Mouse (Mus musculus): Measurements from ENCODE around the gene Npc1l1. TPM values are rescaled to one million over a fixed set of nuclear protein-coding genes. Genes with fewer than 3 reads are reported as not detected.

Npc1l1 gene
- polyA plus RNA-seq, 1 experiment from 2014 or later, result not detected

- no peak for DNase-seq (ENCODE audit: low spot score)
- Histone ChIP-seq H3K9me3 (no peaks in the 10 kb centered on the region), H3K4me3 (peak within 1 kb of the TSS; percentile 79), H3K4me1 (peaks cover 22% of the 10 kb centered on the region), H3K36me3 (replicated peaks) (peaks cover 17% of the 10 kb centered on the region; the same call in 1 of the 2 replicates), H3K27ac (replicated peaks) (peak within 1 kb of the TSS; percentile 95), H3K27me3 (replicated peaks; ENCODE audit: low read depth, poor library complexity, severe bottlenecking) (no peaks in the 10 kb centered on the region)
- WGBS, result 1% methylated on average over 35 of the region's 35 CpGs
These were observed 30.4 kb downstream of the Npc1l1 start, which contains the start of gene A730071L15Rik for GRCm38 (mm10) chr11:6199410-6200086. Gene A730071L15Rik (plus strand): TSS chr11:6200029.

GRCm38 (mm10) chr11:6198449-6198848 lies 31.5 kb downstream of the Npc1l1 start:
- Histone ChIP-seq H3K27me3 (replicated peaks; ENCODE audit: low read depth, poor library complexity, severe bottlenecking) (no peaks in the 10 kb centered on the region), H3K9me3 (no peaks in the 10 kb centered on the region), H3K27ac (replicated peaks) (no peak overlapping the region), H3K4me1 (peaks cover 22% of the 10 kb centered on the region), H3K36me3 (replicated peaks) (peaks cover 23% of the 10 kb centered on the region), H3K4me3 (peak overlapping the region; percentile 79)
- 89% methylated on average over 4 of the region's 4 CpGs for whole genome bisulfite sequencing
- DNase-seq (ENCODE audit: low spot score), result no peak

GRCm38 (mm10) chr11:6196780-6197179 lies 33.2 kb downstream of the Npc1l1 start:
- no peak for DNase-seq (ENCODE audit: low spot score)
- Histone ChIP-seq H3K4me3 (no peak overlapping the region), H3K36me3 (replicated peaks) (peaks cover 39% of the 10 kb centered on the region), H3K27me3 (replicated peaks; ENCODE audit: low read depth, poor library complexity, severe bottlenecking) (no peaks in the 10 kb centered on the region), H3K9me3 (no peaks in the 10 kb centered on the region), H3K27ac (replicated peaks) (no peak overlapping the region), H3K4me1 (peaks cover 22% of the 10 kb centered on the region)
- WGBS, result 93% methylated on average over 8 of the region's 8 CpGs

- Histone ChIP-seq H3K4me1 (peaks cover 8% of the 10 kb centered on the region; the same call in 1 of the 2 replicates), H3K4me3 (no peak overlapping the region), H3K36me3 (replicated peaks) (peaks cover 59% of the 10 kb centered on the region), H3K9me3 (no peaks in the 10 kb centered on the region), H3K27ac (replicated peaks) (no peak overlapping the region), H3K27me3 (replicated peaks; ENCODE audit: low read depth, poor library complexity, severe bottlenecking) (no peaks in the 10 kb centered on the region)
- DNase-seq (ENCODE audit: low spot score), result peak; percentile 79
- 21% methylated on average over 2 of the region's 2 CpGs for WGBS
These were observed 42.1 kb downstream of the Npc1l1 start for GRCm38 (mm10) chr11:6187878-6188277.

GRCm38 (mm10) chr11:6187399-6187798 lies 42.5 kb downstream of the Npc1l1 start:
- Histone ChIP-seq H3K27ac (replicated peaks) (no peak overlapping the region), H3K36me3 (replicated peaks) (peaks cover 54% of the 10 kb centered on the region), H3K4me1 (peaks cover 8% of the 10 kb centered on the region; the same call in 1 of the 2 replicates), H3K9me3 (no peaks in the 10 kb centered on the region), H3K4me3 (no peak overlapping the region), H3K27me3 (replicated peaks; ENCODE audit: low read depth, poor library complexity, severe bottlenecking) (no peaks in the 10 kb centered on the region)
- 88% methylated on average over 3 of the region's 3 CpGs for WGBS
- no peak for DNase-seq (ENCODE audit: low spot score)

GRCm38 (mm10) chr11:6184202-6184935 lies 45.6 kb downstream of the Npc1l1 start:
- WGBS, result 82% methylated on average over 11 of the region's 11 CpGs
- Histone ChIP-seq H3K4me3 (no peak overlapping the region), H3K27me3 (replicated peaks; ENCODE audit: low read depth, poor library complexity, severe bottlenecking) (no peaks in the 10 kb centered on the region), H3K27ac (replicated peaks) (no peak overlapping the region), H3K36me3 (replicated peaks) (peaks cover 32% of the 10 kb centered on the region), H3K9me3 (no peaks in the 10 kb centered on the region), H3K4me1 (peaks cover 15% of the 10 kb centered on the region)
- DNase-seq (ENCODE audit: low spot score), result no peak

GRCm38 (mm10) chr11:6183246-6183645 lies 46.7 kb downstream of the Npc1l1 start:
- Histone ChIP-seq H3K27ac (replicated peaks) (no peak overlapping the region), H3K4me3 (no peak overlapping the region), H3K4me1 (peaks cover 25% of the 10 kb centered on the region), H3K36me3 (replicated peaks) (peaks cover 21% of the 10 kb centered on the region), H3K27me3 (replicated peaks; ENCODE audit: low read depth, poor library complexity, severe bottlenecking) (no peaks in the 10 kb centered on the region), H3K9me3 (no peaks in the 10 kb centered on the region)
- no peak for DNase-seq (ENCODE audit: low spot score)
- WGBS, result 86% methylated on average over 2 of the region's 2 CpGs

- 53% methylated on average over 6 of the region's 6 CpGs for WGBS
- 0 out of 2 replicates have a peak, but pooled peaks cover 3% of the 10 kb centered on the region for H3K36me3 ChIP-seq (replicated peaks)
- DNase-seq (ENCODE audit: low spot score), result no peak
- no peaks in the 10 kb centered on the region for H3K27me3 ChIP-seq (replicated peaks; ENCODE audit: low read depth, poor library complexity, severe bottlenecking)
- no peak overlapping the region for H3K27ac ChIP-seq (replicated peaks)
- H3K9me3 ChIP-seq, result no peaks in the 10 kb centered on the region
- peaks cover 30% of the 10 kb centered on the region for H3K4me1 ChIP-seq
- no peak overlapping the region for H3K4me3 ChIP-seq
These were observed 49.0 kb downstream of the Npc1l1 start for GRCm38 (mm10) chr11:6180811-6181399.

GRCm38 (mm10) chr11:6179194-6179593 lies 50.7 kb downstream of the Npc1l1 start:
- no peaks in the 10 kb centered on the region for H3K27me3 ChIP-seq (replicated peaks; ENCODE audit: low read depth, poor library complexity, severe bottlenecking)
- peak overlapping the region; percentile 74 for H3K27ac ChIP-seq (replicated peaks)
- H3K4me3 ChIP-seq, result no peak overlapping the region
- DNase-seq (ENCODE audit: low spot score), result no peak
- peaks cover 26% of the 10 kb centered on the region for H3K4me1 ChIP-seq
- WGBS, result 16% methylated on average over 8 of the region's 8 CpGs
- H3K9me3 ChIP-seq, result no peaks in the 10 kb centered on the region
- H3K36me3 ChIP-seq (replicated peaks), result 0 out of 2 replicates have a peak, but pooled peaks cover 3% of the 10 kb centered on the region

GRCm38 (mm10) chr11:6178673-6179166 lies 51.2 kb downstream of the Npc1l1 start:
- DNase-seq (ENCODE audit: low spot score), result peak; percentile 22
- no peaks in the 10 kb centered on the region for H3K9me3 ChIP-seq
- peaks cover 26% of the 10 kb centered on the region for H3K4me1 ChIP-seq
- 0 out of 2 replicates have a peak, but pooled peaks cover 3% of the 10 kb centered on the region for H3K36me3 ChIP-seq (replicated peaks)
- 12% methylated on average over 2 of the region's 2 CpGs for WGBS
- H3K4me3 ChIP-seq, result 0 out of 2 replicates have a peak overlapping the region, but pooled peaks have one; percentile 5
- peak overlapping the region; percentile 74 for H3K27ac ChIP-seq (replicated peaks)
- H3K27me3 ChIP-seq (replicated peaks; ENCODE audit: low read depth, poor library complexity, severe bottlenecking), result no peaks in the 10 kb centered on the region

- peaks cover 23% of the 10 kb centered on the region for H3K4me1 ChIP-seq
- H3K4me3 ChIP-seq, result no peak overlapping the region
- H3K36me3 ChIP-seq (replicated peaks), result 0 out of 2 replicates have a peak, but pooled peaks cover 3% of the 10 kb centered on the region
- no peak overlapping the region for H3K27ac ChIP-seq (replicated peaks)
- H3K9me3 ChIP-seq, result no peaks in the 10 kb centered on the region
- WGBS, result 73% methylated on average over 8 of the region's 8 CpGs
- no peak for DNase-seq (ENCODE audit: low spot score)
- H3K27me3 ChIP-seq (replicated peaks; ENCODE audit: low read depth, poor library complexity, severe bottlenecking), result no peaks in the 10 kb centered on the region
These were observed 52.0 kb downstream of the Npc1l1 start for GRCm38 (mm10) chr11:6177781-6178420.

- WGBS, result 81% methylated on average over 1 of the region's 1 CpGs
- H3K4me1 ChIP-seq, result peaks cover 23% of the 10 kb centered on the region
- H3K27ac ChIP-seq (replicated peaks), result no peak overlapping the region
- no peaks in the 10 kb centered on the region for H3K27me3 ChIP-seq (replicated peaks; ENCODE audit: low read depth, poor library complexity, severe bottlenecking)
- DNase-seq (ENCODE audit: low spot score), result no peak
- 0 out of 2 replicates have a peak, but pooled peaks cover 3% of the 10 kb centered on the region for H3K36me3 ChIP-seq (replicated peaks)
- no peak overlapping the region for H3K4me3 ChIP-seq
- H3K9me3 ChIP-seq, result no peaks in the 10 kb centered on the region
These were observed 54.4 kb downstream of the Npc1l1 start for GRCm38 (mm10) chr11:6175506-6175905.

All from embryonic facial prominence, embryonic 10.5 days (tissue).